Mouse (Mus musculus) brown adipose tissue, adult 24 weeks (tissue): ENCODE results near the gene Pi4ka. TPM values are rescaled to one million over a fixed set of nuclear protein-coding genes. Genes with fewer than 3 reads are reported as not detected.

Experiments
- H3K27ac ChIP-seq: fragments of 200-500 bp; replicated peaks from 2 replicates; pipeline ENCODE4 v1.5.1; 2012; ENCODE audit warnings: low read depth, mild to moderate bottlenecking, low read length
- H3K4me1 ChIP-seq: fragments of 200-500 bp; 2 replicates; pipeline ENCODE4 v1.6.1; 2012; ENCODE audit warnings: low read length, mixed read lengths; ENCODE audit not compliant: control insufficient read depth, insufficient read depth, insufficient read length
- H3K4me3 ChIP-seq: fragments of 200-500 bp; 2 replicates; pipeline ENCODE4 v1.5.1; 2012; ENCODE audit warnings: low read depth, mild to moderate bottlenecking, low read length, moderate library complexity; ENCODE audit not compliant: insufficient read depth
- polyA plus RNA-seq: library from polyadenylated mRNA; stranded (reverse); fragments of >200 nt; gene quantifications from 2 replicates; pipeline ENCODE4 v1.2.4, GENCODE M21; 2012; ENCODE audit not compliant: missing spikeins, insufficient read depth, insufficient read length

Gene Pi4ka
- polyA plus RNA-seq, 1 experiment: 77.2 TPM

GRCm38 (mm10) chr16:17269872-17270271 is 136.2 kb downstream of the Pi4ka start:
- Histone ChIP-seq H3K4me1 (no peaks in the 10 kb centered on the region), H3K4me3 (no peak overlapping the region), H3K27ac (no peak overlapping the region)

GRCm38 (mm10) chr16:17267937-17268336 is 138.2 kb downstream of the Pi4ka start:
- H3K4me3 ChIP-seq: no peak overlapping the region
- H3K27ac ChIP-seq: no peak overlapping the region
- H3K4me1 ChIP-seq: no peaks in the 10 kb centered on the region

GRCm38 (mm10) chr16:17266113-17266512 is 140.0 kb downstream of the Pi4ka start:
- no peaks in the 10 kb centered on the region for H3K4me1 ChIP-seq

GRCm38 (mm10) chr16:17261341-17261740 is 144.8 kb downstream of the Pi4ka start:
- H3K27ac ChIP-seq: no peak overlapping the region
- H3K4me3 ChIP-seq: no peak overlapping the region
- H3K4me1 ChIP-seq: no peaks in the 10 kb centered on the region

More at GRCm38 (mm10) chr16:17266113-17266512, 140.0 kb downstream of the Pi4ka start:
- Histone ChIP-seq H3K4me3 (no peak overlapping the region), H3K27ac (no peak overlapping the region)

- Histone ChIP-seq H3K4me1 (no peaks in the 10 kb centered on the region), H3K27ac (no peak overlapping the region), H3K4me3 (no peak overlapping the region)
Measured at GRCm38 (mm10) chr16:17258917-17259316, 147.2 kb downstream of the Pi4ka start.

- no peak overlapping the region for H3K4me3 ChIP-seq
- no peak overlapping the region for H3K27ac ChIP-seq
- H3K4me1 ChIP-seq: no peaks in the 10 kb centered on the region
Measured at GRCm38 (mm10) chr16:17257359-17257821, 148.7 kb downstream of the Pi4ka start.

GRCm38 (mm10) chr16:17255270-17255669 is 150.8 kb downstream of the Pi4ka start:
- Histone ChIP-seq H3K4me1 (no peaks in the 10 kb centered on the region), H3K27ac (no peak overlapping the region), H3K4me3 (no peak overlapping the region)

GRCm38 (mm10) chr16:17254005-17254597 is 152.0 kb downstream of the Pi4ka start:
- Histone ChIP-seq H3K4me3 (no peak overlapping the region), H3K27ac (no peak overlapping the region), H3K4me1 (no peaks in the 10 kb centered on the region)

GRCm38 (mm10) chr16:17252841-17253240 is 153.3 kb downstream of the Pi4ka start:
- no peak overlapping the region for H3K27ac ChIP-seq
- H3K4me1 ChIP-seq: peaks cover 3% of the 10 kb centered on the region; the same call in 1 of the 2 replicates
- no peak overlapping the region for H3K4me3 ChIP-seq

GRCm38 (mm10) chr16:17252086-17252726 is 153.9 kb downstream of the Pi4ka start:
- Histone ChIP-seq H3K4me3 (no peak overlapping the region), H3K4me1 (peaks cover 3% of the 10 kb centered on the region; the same call in 1 of the 2 replicates), H3K27ac (no peak overlapping the region)

GRCm38 (mm10) chr16:17251539-17251938 is 154.6 kb downstream of the Pi4ka start:
- no peak overlapping the region for H3K27ac ChIP-seq
- no peak overlapping the region for H3K4me3 ChIP-seq
- H3K4me1 ChIP-seq: peaks cover 3% of the 10 kb centered on the region; the same call in 1 of the 2 replicates

- Histone ChIP-seq H3K4me3 (no peak overlapping the region), H3K27ac (no peak overlapping the region), H3K4me1 (peaks cover 3% of the 10 kb centered on the region; the same call in 1 of the 2 replicates)
Measured at GRCm38 (mm10) chr16:17249135-17249534, 157.0 kb downstream of the Pi4ka start.

GRCm38 (mm10) chr16:17247727-17248126 is 158.4 kb downstream of the Pi4ka start:
- Histone ChIP-seq H3K27ac (no peak overlapping the region), H3K4me3 (no peak overlapping the region), H3K4me1 (peaks cover 5% of the 10 kb centered on the region; the same call in 1 of the 2 replicates)

GRCm38 (mm10) chr16:17244996-17245395 is 161.1 kb downstream of the Pi4ka start:
- Histone ChIP-seq H3K4me1 (peaks cover 5% of the 10 kb centered on the region; the same call in 1 of the 2 replicates), H3K4me3 (no peak overlapping the region), H3K27ac (no peak overlapping the region)

GRCm38 (mm10) chr16:17243731-17244130 is 162.4 kb downstream of the Pi4ka start:
- peaks cover 3% of the 10 kb centered on the region; the same call in 1 of the 2 replicates for H3K4me1 ChIP-seq
- no peak overlapping the region for H3K4me3 ChIP-seq
- no peak overlapping the region for H3K27ac ChIP-seq

GRCm38 (mm10) chr16:17239409-17239808 is 166.7 kb downstream of the Pi4ka start:
- H3K4me3 ChIP-seq: no peak overlapping the region
- H3K4me1 ChIP-seq: peaks cover 16% of the 10 kb centered on the region; the same call in 1 of the 2 replicates
- H3K27ac ChIP-seq: no peak overlapping the region
